Mouse (Mus musculus): ENCODE results near the gene Olfr911-ps1. TPM values are rescaled to one million over a fixed set of nuclear protein-coding genes. Genes with fewer than 3 reads are reported as not detected.

The Olfr911-ps1 gene
- total RNA-seq (2017) = not detected in 2 replicates

GRCm38 (mm10) chr9:38521280-38521679, at the start of gene Olfr911-ps1:
TSS of gene Olfr911-ps1 (plus strand) at chr9:38521580.
- no peak for ATAC-seq (replicated peaks; ENCODE audit: low read depth, poor library complexity, severe bottlenecking)

DNA sequence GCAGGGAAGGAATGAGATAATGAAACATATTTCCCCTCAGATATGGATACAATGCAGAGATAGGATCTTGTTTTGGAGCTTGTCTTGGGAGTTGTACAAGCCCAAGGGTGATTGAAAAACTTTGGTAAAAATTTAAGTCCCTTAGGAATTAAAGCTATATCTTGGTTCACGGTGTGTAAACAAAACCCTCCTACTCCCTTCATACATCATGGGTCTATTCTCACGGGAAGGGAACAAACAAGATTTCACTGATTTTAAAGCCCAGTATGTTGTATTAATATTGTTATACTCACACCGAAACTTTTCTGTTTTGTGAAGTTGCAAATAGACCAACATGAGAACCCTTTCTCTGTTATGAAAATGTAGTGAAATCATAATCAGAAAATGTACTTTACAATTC, 34.6 kb upstream of the Olfr911-ps1 start, which contains the start of gene Olfr906:
Olfr906 (plus strand) TSS at position 301 of the 400 bp plus-strand sequence.
- ATAC-seq (replicated peaks; ENCODE audit: low read depth, poor library complexity, severe bottlenecking) = no peak

DNA sequence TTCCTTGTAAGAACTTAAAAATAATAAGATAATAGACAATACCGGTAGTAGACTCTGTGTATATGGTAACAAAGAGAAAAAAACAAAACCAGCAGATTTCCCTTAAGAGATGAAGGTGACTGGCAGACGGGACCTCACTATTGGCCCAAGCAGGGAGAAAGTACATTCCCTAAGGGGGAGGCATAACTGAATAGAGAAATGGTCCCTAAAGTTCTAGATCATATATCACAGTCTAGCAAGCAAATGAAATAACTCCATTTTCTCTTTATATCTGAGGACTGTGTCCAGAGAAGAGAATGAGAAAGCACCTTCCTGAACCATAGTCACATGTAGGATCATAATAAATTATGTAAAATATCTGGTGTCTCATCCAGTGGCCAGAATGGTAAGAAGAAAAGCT, 25.9 kb upstream of the Olfr911-ps1 start, which contains the start of gene Olfr907:
Olfr907 (plus strand) TSS at position 301 of the 400 bp plus-strand sequence.
- ATAC-seq (replicated peaks; ENCODE audit: low read depth, poor library complexity, severe bottlenecking) = no peak

DNA sequence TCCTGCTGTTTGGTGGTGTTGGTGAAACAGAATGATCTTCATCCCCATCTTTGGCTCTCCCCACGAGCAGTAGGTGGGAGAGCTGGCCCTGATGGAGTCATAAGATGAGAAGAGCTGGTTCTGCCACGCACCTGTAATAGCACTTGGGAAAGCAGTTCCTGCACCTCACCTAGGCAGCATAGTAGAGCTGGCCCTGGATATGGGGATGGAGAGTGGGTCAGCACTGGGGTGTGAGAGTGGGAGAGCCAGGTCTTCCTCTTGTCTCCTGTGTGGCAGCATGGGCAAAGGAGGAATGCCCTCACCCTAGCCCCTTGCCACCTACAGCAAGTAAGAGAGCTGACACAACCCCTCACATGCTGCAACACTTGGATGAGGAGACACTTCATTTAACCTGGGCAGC, 9.0 kb upstream of the Olfr911-ps1 start:
- ATAC-seq (replicated peaks; ENCODE audit: low read depth, poor library complexity, severe bottlenecking) = no peak

- no peak for ATAC-seq (replicated peaks; ENCODE audit: low read depth, poor library complexity, severe bottlenecking)
Measured at GRCm38 (mm10) chr9:38537549-38537948, 16.2 kb downstream of the Olfr911-ps1 start, which contains the start of gene Olfr910. TSS of gene Olfr910 (plus strand) at chr9:38537849.

Other genes with a start within 250 kb of the Olfr911-ps1 start
- not detected in 2 replicates for gene Olfr896-ps1, start 230.5 kb upstream of the Olfr911-ps1 start, total RNA-seq (2017)
- gene Olfr25, start 192.5 kb upstream of the Olfr911-ps1 start, total RNA-seq (2017) = not detected in 2 replicates
- not detected in 2 replicates for gene Olfr898, start 173.2 kb upstream of the Olfr911-ps1 start, total RNA-seq (2017)
- gene Olfr250, start 154.7 kb upstream of the Olfr911-ps1 start, total RNA-seq (2017) = not detected in 2 replicates
- not detected in 2 replicates for gene Olfr251, start 144.5 kb upstream of the Olfr911-ps1 start, total RNA-seq (2017)
- not detected in 2 replicates for gene Olfr147, start 119.9 kb upstream of the Olfr911-ps1 start, total RNA-seq (2017)
- gene Olfr901, start 92.1 kb upstream of the Olfr911-ps1 start, total RNA-seq (2017) = not detected in 2 replicates
- not detected in 2 replicates for gene Olfr902, start 73.9 kb upstream of the Olfr911-ps1 start, total RNA-seq (2017)
- not detected in 2 replicates for gene Olfr904, start 58.4 kb upstream of the Olfr911-ps1 start, total RNA-seq (2017)
- gene Olfr905, start 50.5 kb upstream of the Olfr911-ps1 start, total RNA-seq (2017) = not detected in 2 replicates
- gene Olfr906, start 34.5 kb upstream of the Olfr911-ps1 start, total RNA-seq (2017) = not detected in 2 replicates
- gene Olfr907, start 25.8 kb upstream of the Olfr911-ps1 start, total RNA-seq (2017) = not detected in 2 replicates
- gene Olfr910, start 16.3 kb downstream of the Olfr911-ps1 start, total RNA-seq (2017) = not detected in 2 replicates
- gene Olfr912, start 58.6 kb downstream of the Olfr911-ps1 start, total RNA-seq (2017) = not detected in 2 replicates
- not detected in 2 replicates for gene Olfr913, start 71.2 kb downstream of the Olfr911-ps1 start, total RNA-seq (2017)
- not detected in 2 replicates for gene Olfr914, start 83.5 kb downstream of the Olfr911-ps1 start, total RNA-seq (2017)
- gene Olfr916, start 138.3 kb downstream of the Olfr911-ps1 start, total RNA-seq (2017) = not detected in 2 replicates
- gene Olfr917, start 144.3 kb downstream of the Olfr911-ps1 start, total RNA-seq (2017) = not detected in 2 replicates
- not detected in 2 replicates for gene Olfr918, start 153.0 kb downstream of the Olfr911-ps1 start, total RNA-seq (2017)
- gene Olfr919, start 182.1 kb downstream of the Olfr911-ps1 start, total RNA-seq (2017) = not detected in 2 replicates
- gene Vwa5a, start 196.7 kb downstream of the Olfr911-ps1 start, total RNA-seq (2017) = 34.5 and 37.0 TPM in 2 replicates
- gene Olfr920, start 230.7 kb downstream of the Olfr911-ps1 start, total RNA-seq (2017) = 0.05 and 0.78 TPM in 2 replicates